Mouse (Mus musculus) stomach, postnatal 0 days (tissue): ENCODE results near the gene Krt35.

ENCODE experiments used
- CTCF ChIP-seq: IDR thresholded peaks from 2 replicates; pipeline ENCODE4 v1.5.1; 2016; ENCODE audit warnings: antibody characterized with exemption, low read depth, mild to moderate bottlenecking, moderate library complexity
- EP300 ChIP-seq: optimal IDR thresholded peaks from 2 replicates; pipeline ENCODE3; 2016; ENCODE audit warnings: antibody characterized with exemption

DNA sequence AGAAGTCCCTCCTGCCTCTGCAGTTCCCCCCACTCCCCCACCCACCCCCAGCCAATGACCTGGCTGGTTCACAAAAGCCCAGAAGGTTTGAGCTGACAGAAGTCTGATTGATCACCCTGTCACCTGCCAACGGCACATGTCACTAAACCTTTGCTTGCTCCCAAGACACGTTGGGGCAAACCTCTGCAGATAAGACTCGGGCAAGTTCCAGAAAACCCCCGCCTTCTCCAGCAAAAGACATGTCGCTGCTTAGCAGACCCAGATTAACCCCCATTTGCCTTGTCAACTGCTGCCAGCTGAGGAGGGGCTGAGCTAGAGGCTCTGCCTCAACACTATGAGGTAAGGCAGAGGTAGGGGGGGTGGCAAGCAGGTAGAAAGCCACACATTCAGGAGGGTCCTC lies 40.5 kb upstream of the Krt35 start:
- TF ChIP-seq CTCF (no peak), EP300 (no peak)
